Mouse (Mus musculus) ES-Bruce4 (cell line): ENCODE results near the gene Gm10354.
"Not testable (repeated sequence)": the region's sequence is repeated elsewhere in the genome, so short reads cannot be mapped to it uniquely, and the experiment has no call there.

Experiments used
- CTCF ChIP-seq: IDR thresholded peaks from one replicate; pipeline ENCODE4 v1.8.1; 2011; ENCODE audit warnings: low read depth, low read length
- POLR2A ChIP-seq: IDR thresholded peaks from one replicate; pipeline ENCODE4 v1.8.1; 2011; ENCODE audit warnings: low read length; ENCODE audit not compliant: insufficient read depth

DNA sequence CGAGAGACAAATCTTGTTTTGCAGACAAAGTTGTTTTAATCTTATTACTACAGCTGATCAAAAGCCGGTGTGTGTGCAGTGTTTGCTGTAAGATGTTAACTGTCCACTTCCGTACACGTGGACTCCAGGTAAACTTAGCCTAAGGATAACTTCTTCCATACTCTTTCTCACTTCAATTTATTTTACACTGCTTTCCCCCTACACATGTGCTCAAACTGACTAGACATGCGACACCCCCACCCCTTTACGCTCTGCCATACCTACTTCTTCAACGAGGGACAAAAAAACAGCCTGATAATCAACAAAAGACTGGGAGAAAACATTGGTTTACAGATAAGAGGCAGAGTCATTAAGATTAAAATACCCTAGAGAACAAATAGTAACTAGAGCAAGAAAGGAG, 26.9 kb downstream of the Gm10354 start:
- TF ChIP-seq CTCF, POLR2A: not testable (repeated sequence)
